Mouse (Mus musculus) heart, adult 10 weeks (tissue): Measurements from ENCODE around the gene Esrrb. TPM values are rescaled to one million over a fixed set of nuclear protein-coding genes. Genes with fewer than 3 reads are reported as not detected.

Experiments used
- polyA plus RNA-seq: library from polyadenylated mRNA; stranded (reverse); fragments of 350-450 nt; fragmentation: Illumina TruSeq; extraction: RNeasy Lipid Tissue Mini Kit (QIAGEN cat#74804); gene quantifications from one replicate; pipeline ENCODE4 v1.2.3, GENCODE M21; 2014; ENCODE audit warnings: low read depth, low replicate concordance

Gene Esrrb
- polyA plus RNA-seq = 16.5 TPM

DNA sequence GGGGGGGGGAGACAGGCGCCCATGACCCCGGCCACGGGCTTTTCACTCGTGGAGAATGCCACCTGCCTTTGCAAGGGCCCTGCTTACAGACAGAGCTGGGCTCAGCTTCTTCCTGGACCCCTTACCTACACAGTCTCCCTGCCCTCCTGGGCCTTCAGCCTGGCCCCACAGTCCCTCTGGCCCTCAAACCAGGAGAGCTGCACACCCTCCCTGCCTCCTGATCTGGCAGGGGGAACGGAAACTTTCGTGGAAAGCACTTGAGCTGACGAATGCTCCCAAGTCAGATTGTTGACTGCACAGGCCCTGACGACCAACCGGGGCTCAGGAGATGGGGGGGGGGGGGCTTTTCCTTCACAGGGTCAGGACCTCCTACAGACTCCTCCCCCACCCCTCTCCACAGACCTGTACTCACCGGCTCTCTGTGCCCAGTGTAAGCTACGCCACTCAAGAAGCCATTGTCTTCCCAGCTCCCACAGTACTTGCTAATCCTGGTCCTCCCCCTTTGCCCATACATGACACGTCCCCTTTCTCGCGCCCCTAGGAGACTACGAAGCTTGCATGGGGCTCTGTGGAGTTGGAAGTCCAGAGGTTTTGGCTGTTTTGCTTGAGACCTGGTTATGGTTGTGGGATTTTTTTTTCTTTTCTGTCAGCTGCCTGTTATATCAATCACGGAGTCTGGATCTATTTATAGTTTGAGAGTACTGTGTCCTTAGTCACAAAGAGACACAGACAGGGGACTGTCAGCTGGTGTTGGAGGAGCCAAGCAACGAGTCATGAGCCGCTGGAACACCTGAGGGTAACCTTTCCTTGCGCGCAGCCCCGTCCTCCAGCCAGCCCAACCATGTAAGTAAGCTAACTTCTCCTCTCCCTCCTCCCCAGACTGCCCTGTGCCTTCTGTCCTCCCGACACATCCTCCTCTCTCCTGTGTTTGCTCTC, at the start of gene Esrrb:
Gene Esrrb (plus strand): TSS at position 422 of the 936 bp plus-strand sequence.

Other genes starting within 250 kb of the Esrrb start
- gene Gpatch2l, start 119.3 kb upstream of the Esrrb start, polyA plus RNA-seq = 8.9 TPM